Mouse (Mus musculus): Measurements from ENCODE around the gene Ptchd3. TPM values are rescaled to one million over a fixed set of nuclear protein-coding genes. Genes with fewer than 3 reads are reported as not detected.

Gene Ptchd3
- 0.05 TPM in 1 of 2 replicates, not detected in the other for polyA plus RNA-seq (2016; fragmentation: Nextera tagmentation; extraction: Ambion mirVana)

GRCm38 (mm10) chr11:121829947-121830346, at the start of gene Ptchd3:
Ptchd3 (plus strand) TSS chr11:121830247.
- no peak within 1 kb of the TSS for H3K27ac ChIP-seq (ENCODE audit: poor library complexity, severe bottlenecking)
- H3K9me3 ChIP-seq (replicated peaks), result peaks cover 8% of the 10 kb centered on the region; the same call in 1 of the 2 replicates
- 52% methylated on average over 18 of the region's 18 CpGs for WGBS
- 0 out of 2 replicates have a peak, but pooled peaks cover 4% of the 10 kb centered on the region for H3K4me1 ChIP-seq (replicated peaks)
- H3K36me3 ChIP-seq, result no peaks in the 10 kb centered on the region
- H3K4me2 ChIP-seq, result peak within 1 kb of the TSS; percentile 58
- no peak within 1 kb of the TSS for H3K9ac ChIP-seq
- H3K4me3 ChIP-seq, result peak within 1 kb of the TSS; percentile 23
- peaks cover 14% of the 10 kb centered on the region for H3K27me3 ChIP-seq (replicated peaks)
- no peak for ATAC-seq (ENCODE audit: insufficient number of reproducible peaks, low FRiP score)

- no peak for ATAC-seq (ENCODE audit: insufficient number of reproducible peaks, low FRiP score)
- no peaks in the 10 kb centered on the region for H3K27me3 ChIP-seq (replicated peaks)
- H3K4me3 ChIP-seq, result no peak overlapping the region
- no peaks in the 10 kb centered on the region for H3K9me3 ChIP-seq (replicated peaks)
- no peak overlapping the region for H3K4me2 ChIP-seq
- WGBS, result 78% methylated on average over 1 of the region's 1 CpGs
- no peak overlapping the region for H3K9ac ChIP-seq
- no peaks in the 10 kb centered on the region for H3K36me3 ChIP-seq
- H3K27ac ChIP-seq (ENCODE audit: poor library complexity, severe bottlenecking), result no peak overlapping the region
- 0 out of 2 replicates have a peak, but pooled peaks cover 4% of the 10 kb centered on the region for H3K4me1 ChIP-seq (replicated peaks)
These were observed 48.2 kb upstream of the Ptchd3 start for GRCm38 (mm10) chr11:121781831-121782230.

GRCm38 (mm10) chr11:121787456-121787855, 42.6 kb upstream of the Ptchd3 start:
- H3K9ac ChIP-seq, result no peak overlapping the region
- H3K27ac ChIP-seq (ENCODE audit: poor library complexity, severe bottlenecking), result no peak overlapping the region
- H3K36me3 ChIP-seq, result no peaks in the 10 kb centered on the region
- no peak overlapping the region for H3K4me3 ChIP-seq
- no peaks in the 10 kb centered on the region for H3K27me3 ChIP-seq (replicated peaks)
- H3K4me2 ChIP-seq, result no peak overlapping the region
- H3K4me1 ChIP-seq (replicated peaks), result peaks cover 12% of the 10 kb centered on the region
- ATAC-seq (ENCODE audit: insufficient number of reproducible peaks, low FRiP score), result no peak
- H3K9me3 ChIP-seq (replicated peaks), result no peaks in the 10 kb centered on the region

- H3K27me3 ChIP-seq (replicated peaks), result no peaks in the 10 kb centered on the region
- no peak overlapping the region for H3K9ac ChIP-seq
- peaks cover 19% of the 10 kb centered on the region for H3K4me1 ChIP-seq (replicated peaks)
- no peak for ATAC-seq (ENCODE audit: insufficient number of reproducible peaks, low FRiP score)
- H3K27ac ChIP-seq (ENCODE audit: poor library complexity, severe bottlenecking), result no peak overlapping the region
- H3K9me3 ChIP-seq (replicated peaks), result no peaks in the 10 kb centered on the region
- no peak overlapping the region for H3K4me3 ChIP-seq
- no peak overlapping the region for H3K4me2 ChIP-seq
- H3K36me3 ChIP-seq, result no peaks in the 10 kb centered on the region
- 72% methylated on average over 3 of the region's 3 CpGs for WGBS
These were observed 40.5 kb upstream of the Ptchd3 start for GRCm38 (mm10) chr11:121789566-121789965.

GRCm38 (mm10) chr11:121790671-121791094, 39.4 kb upstream of the Ptchd3 start:
- H3K4me3 ChIP-seq, result no peak overlapping the region
- 65% methylated on average over 2 of the region's 2 CpGs for WGBS
- H3K9me3 ChIP-seq (replicated peaks), result no peaks in the 10 kb centered on the region
- H3K36me3 ChIP-seq, result no peaks in the 10 kb centered on the region
- H3K4me2 ChIP-seq, result no peak overlapping the region
- no peak overlapping the region for H3K27ac ChIP-seq (ENCODE audit: poor library complexity, severe bottlenecking)
- H3K4me1 ChIP-seq (replicated peaks), result peaks cover 25% of the 10 kb centered on the region
- H3K27me3 ChIP-seq (replicated peaks), result no peaks in the 10 kb centered on the region
- no peak for ATAC-seq (ENCODE audit: insufficient number of reproducible peaks, low FRiP score)
- H3K9ac ChIP-seq, result no peak overlapping the region

GRCm38 (mm10) chr11:121791446-121791845, 38.6 kb upstream of the Ptchd3 start:
- 79% methylated on average over 3 of the region's 3 CpGs for WGBS
- Histone ChIP-seq H3K9ac (no peak overlapping the region), H3K27me3 (replicated peaks) (no peaks in the 10 kb centered on the region), H3K27ac (ENCODE audit: poor library complexity, severe bottlenecking) (no peak overlapping the region), H3K4me3 (no peak overlapping the region), H3K4me2 (no peak overlapping the region), H3K9me3 (replicated peaks) (no peaks in the 10 kb centered on the region), H3K36me3 (no peaks in the 10 kb centered on the region), H3K4me1 (replicated peaks) (peaks cover 24% of the 10 kb centered on the region)
- no peak for ATAC-seq (ENCODE audit: insufficient number of reproducible peaks, low FRiP score)

- Histone ChIP-seq H3K27me3 (replicated peaks) (no peaks in the 10 kb centered on the region), H3K4me1 (replicated peaks) (peaks cover 24% of the 10 kb centered on the region), H3K4me3 (no peak overlapping the region), H3K4me2 (no peak overlapping the region), H3K36me3 (no peaks in the 10 kb centered on the region), H3K9ac (no peak overlapping the region), H3K27ac (ENCODE audit: poor library complexity, severe bottlenecking) (no peak overlapping the region), H3K9me3 (replicated peaks) (no peaks in the 10 kb centered on the region)
- WGBS, result 58% methylated on average over 1 of the region's 1 CpGs
- no peak for ATAC-seq (ENCODE audit: insufficient number of reproducible peaks, low FRiP score)
These were observed 38.1 kb upstream of the Ptchd3 start for GRCm38 (mm10) chr11:121791991-121792390.

GRCm38 (mm10) chr11:121793530-121793929, 36.5 kb upstream of the Ptchd3 start:
- WGBS, result 85% methylated on average over 3 of the region's 3 CpGs
- no peak overlapping the region for H3K9ac ChIP-seq
- no peaks in the 10 kb centered on the region for H3K36me3 ChIP-seq
- H3K27ac ChIP-seq (ENCODE audit: poor library complexity, severe bottlenecking), result no peak overlapping the region
- no peak overlapping the region for H3K4me2 ChIP-seq
- no peaks in the 10 kb centered on the region for H3K9me3 ChIP-seq (replicated peaks)
- peaks cover 24% of the 10 kb centered on the region for H3K4me1 ChIP-seq (replicated peaks)
- no peak overlapping the region for H3K4me3 ChIP-seq
- H3K27me3 ChIP-seq (replicated peaks), result no peaks in the 10 kb centered on the region
- ATAC-seq (ENCODE audit: insufficient number of reproducible peaks, low FRiP score), result no peak

- Histone ChIP-seq H3K4me3 (no peak overlapping the region), H3K27me3 (replicated peaks) (no peaks in the 10 kb centered on the region), H3K27ac (ENCODE audit: poor library complexity, severe bottlenecking) (0 out of 2 replicates have a peak overlapping the region, but pooled peaks have one; percentile 25), H3K4me2 (no peak overlapping the region), H3K36me3 (no peaks in the 10 kb centered on the region), H3K9ac (no peak overlapping the region), H3K9me3 (replicated peaks) (no peaks in the 10 kb centered on the region), H3K4me1 (replicated peaks) (peaks cover 24% of the 10 kb centered on the region)
- WGBS, result 68% methylated on average over 3 of the region's 3 CpGs
- peak; percentile 66; the same call in 1 of the 2 replicates for ATAC-seq (ENCODE audit: insufficient number of reproducible peaks, low FRiP score)
These were observed 35.9 kb upstream of the Ptchd3 start for GRCm38 (mm10) chr11:121794186-121794585.

- Histone ChIP-seq H3K9me3 (replicated peaks) (no peaks in the 10 kb centered on the region), H3K36me3 (no peaks in the 10 kb centered on the region), H3K9ac (no peak overlapping the region), H3K27me3 (replicated peaks) (no peaks in the 10 kb centered on the region), H3K27ac (ENCODE audit: poor library complexity, severe bottlenecking) (peak overlapping the region; percentile 25; the same call in 1 of the 2 replicates), H3K4me1 (replicated peaks) (peaks cover 24% of the 10 kb centered on the region), H3K4me3 (no peak overlapping the region), H3K4me2 (no peak overlapping the region)
- peak; percentile 78 for ATAC-seq (ENCODE audit: insufficient number of reproducible peaks, low FRiP score)
- WGBS, result 59% methylated on average over 6 of the region's 6 CpGs
These were observed 35.4 kb upstream of the Ptchd3 start for GRCm38 (mm10) chr11:121794591-121795199.

GRCm38 (mm10) chr11:121795978-121796377, 34.1 kb upstream of the Ptchd3 start:
- Histone ChIP-seq H3K4me2 (no peak overlapping the region), H3K36me3 (no peaks in the 10 kb centered on the region), H3K27ac (ENCODE audit: poor library complexity, severe bottlenecking) (no peak overlapping the region), H3K4me1 (replicated peaks) (peaks cover 17% of the 10 kb centered on the region), H3K9ac (no peak overlapping the region), H3K27me3 (replicated peaks) (no peaks in the 10 kb centered on the region), H3K9me3 (replicated peaks) (no peaks in the 10 kb centered on the region), H3K4me3 (no peak overlapping the region)
- ATAC-seq (ENCODE audit: insufficient number of reproducible peaks, low FRiP score), result no peak
- 75% methylated on average over 2 of the region's 2 CpGs for WGBS

GRCm38 (mm10) chr11:121798591-121798990, 31.5 kb upstream of the Ptchd3 start:
- H3K4me1 ChIP-seq (replicated peaks), result peaks cover 16% of the 10 kb centered on the region
- H3K4me2 ChIP-seq, result no peak overlapping the region
- H3K36me3 ChIP-seq, result no peaks in the 10 kb centered on the region
- WGBS, result 83% methylated on average over 2 of the region's 2 CpGs
- H3K27ac ChIP-seq (ENCODE audit: poor library complexity, severe bottlenecking), result no peak overlapping the region
- no peaks in the 10 kb centered on the region for H3K9me3 ChIP-seq (replicated peaks)
- H3K9ac ChIP-seq, result no peak overlapping the region
- ATAC-seq (ENCODE audit: insufficient number of reproducible peaks, low FRiP score), result no peak
- no peak overlapping the region for H3K4me3 ChIP-seq
- no peaks in the 10 kb centered on the region for H3K27me3 ChIP-seq (replicated peaks)
